Mouse (Mus musculus): Measurements from ENCODE around the gene Cep164. TPM values are rescaled to one million over a fixed set of nuclear protein-coding genes. Genes with fewer than 3 reads are reported as not detected.

Cep164 gene
- total and polyA plus RNA-seq, 2 experiments from 2014 or later, result 17.7 to 21.3 TPM

GRCm38 (mm10) chr9:45815113-45815512, 13.4 kb downstream of the Cep164 start:
- 71% methylated on average over 9 of the region's 9 CpGs for WGBS
- Histone ChIP-seq H3K4me1 (ENCODE audit: insufficient read depth, low read length) (no peaks in the 10 kb centered on the region), H3K9me3 (ENCODE audit: low read length) (no peaks in the 10 kb centered on the region), H3K4me3 (ENCODE audit: low read depth, low read length) (no peak overlapping the region), H3K9ac (replicated peaks; ENCODE audit: low read length, poor library complexity, severe bottlenecking) (no peak overlapping the region), H3K27me3 (ENCODE audit: insufficient read depth, low read length) (no peaks in the 10 kb centered on the region), H3K27ac (ENCODE audit: low read depth, low read length) (peak overlapping the region; percentile 38; the same call in 1 of the 2 replicates), H3K4me2 (ENCODE audit: low read depth, low read length, poor library complexity, severe bottlenecking) (no peak overlapping the region), H3K36me3 (ENCODE audit: insufficient read depth, low read length) (0 out of 2 replicates have a peak, but pooled peaks cover 4% of the 10 kb centered on the region)
- DNase-seq (ENCODE audit: low spot score) (peak; percentile 52), ATAC-seq (ENCODE audit: low FRiP score) (no peak)
- no peak for TF ChIP-seq CTCF (IDR thresholded peaks at IDR 0.05)

DNA sequence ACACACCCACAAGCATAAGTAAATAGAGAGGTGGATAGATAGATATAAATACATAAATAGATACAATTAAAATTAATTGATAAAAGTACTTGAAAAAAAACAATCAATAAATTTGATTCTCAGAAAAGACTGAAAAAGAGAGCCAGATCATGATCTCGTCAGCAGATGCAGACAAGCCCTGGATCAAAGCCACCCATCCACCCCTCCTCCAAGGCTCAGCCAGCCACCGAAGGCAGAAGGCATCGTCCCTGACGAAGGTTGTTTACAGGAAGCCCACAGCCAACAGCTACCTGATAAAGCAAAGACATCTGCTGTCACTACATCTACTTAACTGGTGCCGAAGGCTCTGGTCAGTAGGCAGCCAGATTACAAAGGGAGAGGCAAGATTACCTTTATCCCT, 16.5 kb downstream of the Cep164 start:
- Histone ChIP-seq H3K4me3 (ENCODE audit: low read depth, low read length) (no peak overlapping the region), H3K27ac (ENCODE audit: low read depth, low read length) (no peak overlapping the region), H3K9me3 (ENCODE audit: low read length) (no peaks in the 10 kb centered on the region), H3K4me1 (ENCODE audit: insufficient read depth, low read length) (no peaks in the 10 kb centered on the region), H3K36me3 (ENCODE audit: insufficient read depth, low read length) (peaks cover 12% of the 10 kb centered on the region), H3K27me3 (ENCODE audit: insufficient read depth, low read length) (no peaks in the 10 kb centered on the region), H3K4me2 (ENCODE audit: low read depth, low read length, poor library complexity, severe bottlenecking) (no peak overlapping the region), H3K9ac (replicated peaks; ENCODE audit: low read length, poor library complexity, severe bottlenecking) (no peak overlapping the region)
- 82% methylated on average over 5 of the region's 5 CpGs for WGBS
- no peak for ATAC-seq (ENCODE audit: low FRiP score)
- DNase-seq (ENCODE audit: low spot score), result no peak
- no peak for TF ChIP-seq CTCF (IDR thresholded peaks at IDR 0.05)

GRCm38 (mm10) chr9:45807761-45808160, 20.7 kb downstream of the Cep164 start:
- DNase-seq (ENCODE audit: low spot score) (no peak), ATAC-seq (ENCODE audit: low FRiP score) (no peak)
- Histone ChIP-seq H3K27me3 (ENCODE audit: insufficient read depth, low read length) (no peaks in the 10 kb centered on the region), H3K4me2 (ENCODE audit: low read depth, low read length, poor library complexity, severe bottlenecking) (no peak overlapping the region), H3K9me3 (ENCODE audit: low read length) (no peaks in the 10 kb centered on the region), H3K4me1 (ENCODE audit: insufficient read depth, low read length) (no peaks in the 10 kb centered on the region), H3K9ac (replicated peaks; ENCODE audit: low read length, poor library complexity, severe bottlenecking) (no peak overlapping the region), H3K36me3 (ENCODE audit: insufficient read depth, low read length) (peaks cover 24% of the 10 kb centered on the region), H3K4me3 (ENCODE audit: low read depth, low read length) (no peak overlapping the region), H3K27ac (ENCODE audit: low read depth, low read length) (no peak overlapping the region)
- TF ChIP-seq CTCF (IDR thresholded peaks at IDR 0.05), result no peak
- WGBS, result 91% methylated on average over 8 of the region's 8 CpGs

GRCm38 (mm10) chr9:45807337-45807736, 21.2 kb downstream of the Cep164 start:
- Histone ChIP-seq H3K9ac (replicated peaks; ENCODE audit: low read length, poor library complexity, severe bottlenecking) (no peak overlapping the region), H3K4me2 (ENCODE audit: low read depth, low read length, poor library complexity, severe bottlenecking) (no peak overlapping the region), H3K27me3 (ENCODE audit: insufficient read depth, low read length) (no peaks in the 10 kb centered on the region), H3K27ac (ENCODE audit: low read depth, low read length) (no peak overlapping the region), H3K4me1 (ENCODE audit: insufficient read depth, low read length) (no peaks in the 10 kb centered on the region), H3K4me3 (ENCODE audit: low read depth, low read length) (no peak overlapping the region), H3K36me3 (ENCODE audit: insufficient read depth, low read length) (peaks cover 24% of the 10 kb centered on the region), H3K9me3 (ENCODE audit: low read length) (no peaks in the 10 kb centered on the region)
- WGBS, result 88% methylated on average over 11 of the region's 11 CpGs
- no peak for ATAC-seq (ENCODE audit: low FRiP score)
- DNase-seq (ENCODE audit: low spot score), result no peak
- no peak for TF ChIP-seq CTCF (IDR thresholded peaks at IDR 0.05)

GRCm38 (mm10) chr9:45806847-45807246, 21.6 kb downstream of the Cep164 start:
- no peak overlapping the region for H3K4me3 ChIP-seq (ENCODE audit: low read depth, low read length)
- no peak for TF ChIP-seq CTCF (IDR thresholded peaks at IDR 0.05)
- ATAC-seq (ENCODE audit: low FRiP score) (no peak), DNase-seq (ENCODE audit: low spot score) (no peak)
- H3K9me3 ChIP-seq (ENCODE audit: low read length), result no peaks in the 10 kb centered on the region
- peaks cover 26% of the 10 kb centered on the region for H3K36me3 ChIP-seq (ENCODE audit: insufficient read depth, low read length)
- no peaks in the 10 kb centered on the region for H3K27me3 ChIP-seq (ENCODE audit: insufficient read depth, low read length)
- no peak overlapping the region for H3K27ac ChIP-seq (ENCODE audit: low read depth, low read length)
- H3K9ac ChIP-seq (replicated peaks; ENCODE audit: low read length, poor library complexity, severe bottlenecking), result no peak overlapping the region
- WGBS, result 92% methylated on average over 11 of the region's 11 CpGs
- H3K4me1 ChIP-seq (ENCODE audit: insufficient read depth, low read length), result no peaks in the 10 kb centered on the region
- H3K4me2 ChIP-seq (ENCODE audit: low read depth, low read length, poor library complexity, severe bottlenecking), result no peak overlapping the region

DNA sequence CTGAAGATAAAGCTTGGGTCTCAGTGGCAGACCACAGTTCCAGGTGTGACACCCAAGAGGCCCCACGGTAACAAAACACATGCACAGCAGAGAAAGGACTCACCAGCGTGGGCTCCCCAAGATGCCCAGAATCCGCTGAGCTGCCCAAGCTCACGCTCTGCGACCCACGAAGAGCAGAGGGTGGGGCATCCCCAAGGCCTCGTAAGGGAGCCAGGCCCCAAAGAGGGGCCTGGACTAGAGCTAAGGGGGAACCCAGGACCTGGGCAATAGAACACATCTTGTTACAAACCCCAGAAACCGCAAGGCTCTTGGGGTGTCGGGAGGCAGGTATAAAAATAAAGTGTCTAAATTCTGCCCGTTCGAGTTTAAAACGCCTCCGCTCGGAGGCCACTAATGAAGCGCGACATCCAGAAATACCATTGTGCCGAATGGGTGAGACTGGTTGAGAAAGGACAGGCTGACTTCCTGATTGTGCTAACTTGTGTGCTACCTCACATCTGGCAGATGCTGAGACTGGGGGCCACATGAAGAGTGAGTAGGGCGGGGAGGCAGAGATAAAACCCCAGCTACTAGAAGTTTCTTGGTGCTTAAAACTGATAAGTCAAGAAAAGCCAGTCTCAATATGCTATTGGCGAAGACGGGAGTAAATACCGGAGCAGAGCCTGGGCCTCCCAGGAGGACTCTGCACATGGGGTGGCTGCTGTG, 25.3 kb downstream of the Cep164 start:
- H3K4me2 ChIP-seq (ENCODE audit: low read depth, low read length, poor library complexity, severe bottlenecking), result no peak overlapping the region
- H3K9ac ChIP-seq (replicated peaks; ENCODE audit: low read length, poor library complexity, severe bottlenecking), result no peak overlapping the region
- TF ChIP-seq CTCF (IDR thresholded peaks at IDR 0.05), result no peak
- H3K9me3 ChIP-seq (ENCODE audit: low read length), result no peaks in the 10 kb centered on the region
- no peak overlapping the region for H3K4me3 ChIP-seq (ENCODE audit: low read depth, low read length)
- no peak overlapping the region for H3K27ac ChIP-seq (ENCODE audit: low read depth, low read length)
- ATAC-seq (ENCODE audit: low FRiP score), result no peak
- 0 out of 2 replicates have a peak, but pooled peaks cover under 1% of the 10 kb centered on the region for H3K4me1 ChIP-seq (ENCODE audit: insufficient read depth, low read length)
- WGBS, result 77% methylated on average over 21 of the region's 21 CpGs
- no peaks in the 10 kb centered on the region for H3K27me3 ChIP-seq (ENCODE audit: insufficient read depth, low read length)
- H3K36me3 ChIP-seq (ENCODE audit: insufficient read depth, low read length), result peaks cover 28% of the 10 kb centered on the region
- DNase-seq (ENCODE audit: low spot score), result no peak
